Mouse (Mus musculus): Measurements from ENCODE around the gene Lcn2.

The Lcn2 gene

DNA sequence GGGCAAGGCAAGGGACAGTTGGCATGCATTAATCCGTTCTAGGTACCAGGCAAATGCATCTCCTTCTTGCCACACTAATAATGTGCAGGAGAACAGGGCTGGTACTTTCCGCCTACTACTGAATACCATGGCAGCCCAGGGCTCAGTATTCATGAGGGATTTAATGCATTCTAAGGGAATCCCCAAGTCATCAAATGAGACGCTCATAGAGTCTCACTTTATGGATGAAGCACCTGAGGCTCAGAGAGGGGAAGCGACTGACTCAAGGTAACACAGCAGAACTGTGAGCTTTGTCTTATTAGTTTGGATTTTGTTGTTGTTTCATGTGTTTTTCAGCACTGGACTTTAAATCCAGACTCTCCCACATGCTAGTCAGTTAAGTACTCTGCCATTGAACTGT lies 46.0 kb downstream of the Lcn2 start:
- no peak for DNase-seq

DNA sequence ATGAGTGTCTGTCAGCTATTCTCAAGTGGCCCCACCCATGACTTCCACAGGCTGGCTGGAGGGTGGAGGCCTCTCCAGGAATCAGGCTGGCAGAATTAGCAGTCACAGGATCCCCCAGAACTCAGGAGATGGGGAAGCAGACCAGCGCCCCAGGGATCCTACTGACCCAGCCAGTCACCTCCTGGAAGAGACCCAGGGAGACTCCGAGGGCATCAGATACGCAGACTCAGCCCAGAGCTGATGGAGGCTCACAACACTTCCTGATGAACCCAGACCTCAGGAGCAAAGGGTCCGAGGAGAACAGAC lies 46.5 kb downstream of the Lcn2 start:
- peak; percentile 96 for DNase-seq

DNA sequence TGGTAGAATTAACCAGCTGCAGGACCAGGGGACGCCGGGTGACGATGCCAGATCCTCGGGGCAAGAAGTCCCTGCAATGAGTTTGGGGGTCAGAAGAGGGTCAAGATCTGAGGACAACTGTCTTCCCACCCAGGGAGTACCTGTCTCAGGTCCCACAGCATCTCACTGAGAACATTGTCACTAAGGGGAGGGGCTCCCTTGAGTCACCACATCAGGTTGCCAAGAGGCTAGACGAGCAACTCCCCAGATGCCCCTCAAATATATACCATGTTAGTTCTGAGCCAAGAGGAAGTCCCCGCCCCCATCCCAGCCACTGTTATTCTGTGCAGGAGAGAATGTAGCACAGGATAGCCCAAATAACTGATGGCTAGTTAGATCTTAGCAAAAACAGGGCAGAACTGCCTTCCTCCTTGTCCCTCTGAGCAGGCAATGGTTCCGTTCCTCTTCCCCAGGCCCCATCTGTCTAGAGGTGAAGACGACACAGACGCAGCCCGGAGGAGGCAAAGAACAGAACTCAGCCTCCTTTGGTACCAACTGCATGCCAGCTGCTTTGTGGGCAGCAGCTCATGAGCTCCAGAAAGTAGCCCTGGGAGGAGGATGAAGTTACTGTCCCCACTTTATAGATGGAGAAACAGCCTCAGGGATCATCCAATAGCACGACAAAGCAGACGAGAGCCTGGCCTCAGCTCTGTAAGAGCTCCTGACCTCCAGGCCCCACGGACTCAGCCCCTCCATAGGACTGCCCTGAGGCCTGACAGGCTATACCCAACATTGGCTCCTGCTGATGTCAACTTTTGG lies 47.0 kb downstream of the Lcn2 start:
- no peak for DNase-seq

DNA sequence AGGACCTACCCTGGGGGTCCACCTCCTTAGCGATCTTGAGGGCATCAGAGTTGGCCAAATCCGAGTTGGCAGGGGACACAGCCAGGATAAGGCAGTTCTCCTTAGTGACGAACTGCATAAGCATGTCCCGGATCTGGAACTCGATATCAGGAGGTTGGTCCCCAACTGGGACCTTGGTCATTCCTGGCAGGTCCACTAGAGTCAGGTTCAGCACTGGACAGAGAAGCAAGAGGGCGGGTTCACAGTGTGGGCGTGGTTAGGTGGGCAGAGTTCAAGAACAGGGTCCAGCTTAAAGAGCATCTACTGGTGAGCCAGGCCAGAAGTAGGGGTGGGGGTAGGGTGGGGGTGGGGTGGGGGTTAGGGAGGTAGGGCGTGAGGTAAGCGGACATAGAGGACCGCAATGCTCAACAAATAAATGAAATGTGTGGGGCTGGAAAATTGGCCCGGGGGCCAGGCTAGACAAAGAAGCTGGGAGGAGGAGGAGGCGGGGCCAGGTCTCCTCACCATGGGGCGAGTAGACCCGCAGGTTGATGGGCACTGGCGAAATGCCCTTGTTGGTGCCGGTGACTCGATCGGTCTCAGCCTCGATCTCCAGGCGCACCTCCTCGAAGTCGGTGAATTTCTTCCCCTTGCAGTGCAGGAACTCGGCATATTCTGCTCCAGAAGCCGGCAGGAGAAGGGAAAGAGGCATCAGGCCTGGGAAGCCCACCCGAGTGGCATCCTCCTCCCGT lies 48.0 kb downstream of the Lcn2 start:
- DNase-seq, result peak; percentile 92

DNA sequence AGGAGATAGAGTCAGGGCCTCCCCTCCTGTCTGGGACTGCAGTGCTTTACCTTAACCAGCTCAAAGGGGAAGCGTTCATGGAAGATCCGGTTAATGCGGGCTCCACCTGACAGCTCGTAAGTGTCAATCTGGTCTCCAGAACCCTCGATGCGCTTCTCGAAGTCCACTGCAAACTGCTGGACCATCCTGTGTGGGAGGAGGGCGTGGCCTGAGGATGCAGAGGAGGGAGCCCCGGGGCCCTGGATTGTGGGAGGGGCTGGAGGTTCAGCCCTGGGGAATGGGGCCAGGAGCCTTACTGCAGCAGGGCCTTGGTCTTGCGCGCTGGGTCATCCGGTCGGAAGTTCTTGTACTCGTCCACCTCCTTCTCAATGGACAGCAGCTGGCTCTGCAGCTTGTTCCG lies 52.2 kb downstream of the Lcn2 start:
- peak; percentile 92 for DNase-seq

Data from heart, adult 11 months (tissue).